In the genomic region with DNA sequence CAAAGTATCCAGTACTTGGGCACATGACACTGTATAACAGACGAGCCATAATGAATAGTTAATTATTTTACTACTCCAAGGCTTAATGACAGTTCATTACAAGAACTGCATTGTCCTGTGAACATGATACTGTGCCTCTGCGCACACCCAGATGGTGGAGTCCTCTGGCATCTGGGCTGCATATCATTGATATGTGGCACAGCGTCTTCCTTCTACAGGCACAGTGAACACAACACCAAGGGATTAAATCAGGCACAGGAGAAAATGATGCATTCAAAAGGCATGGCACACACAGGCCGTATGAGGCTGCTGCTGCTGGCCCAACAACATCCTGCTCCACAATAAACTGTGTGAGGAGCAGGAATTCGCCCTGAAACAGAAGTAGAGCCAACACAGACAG, we compare ENCODE assay signal across 21 mouse cellular contexts.
DNase-seq lines count a peak whose midpoint lies in the region; ATAC-seq and TF ChIP-seq lines count a peak whose summit lies in the region.
"Had no signal": no experiment of that assay in that cellular context is flagged by ENCODE, and none has a peak within 500 bp of the region (broad histone marks: within the 10 kb centered on the region; RNA-seq: fewer than 3 reads in every experiment).

No protein-coding gene starts in this region.

- H3K27ac ChIP-seq in hindbrain, embryonic 12.5 days: peak overlapping the region; percentile 58; the same call in 1 of the 2 replicates
- H3K27ac ChIP-seq in hindbrain, embryonic 11.5 days (ENCODE audit: low read depth, low read length): no peak overlapping the region
- peak overlapping the region; percentile 49; the same call in 1 of the 2 replicates for H3K27ac ChIP-seq in forebrain, embryonic 16.5 days (ENCODE audit: low read length)
- peak overlapping the region; percentile 67 for H3K27ac ChIP-seq in midbrain, embryonic 14.5 days (replicated peaks; ENCODE audit: low read depth, low read length)
- no peak overlapping the region for H3K27ac ChIP-seq in stomach, postnatal 0 days (replicated peaks)
- H3K27ac ChIP-seq: heart, embryonic 13.5 days; limb, embryonic 13.5 days; liver, embryonic 13.5 days had no signal

- no peak for DNase-seq in hindbrain, embryonic 11.5 days (ENCODE audit: low spot score)
- peak; percentile 60 for DNase-seq in brain, adult 2 months (ENCODE audit: low read depth, low spot score)
- peak; percentile 35 for DNase-seq in midbrain, embryonic 14.5 days
- DNase-seq in urinary bladder, postnatal 36 days (ENCODE audit: low spot score in 2 of 2): no peak
- DNase-seq in stomach, postnatal 0 days (ENCODE audit: low spot score): no peak
- DNase-seq: adrenal gland, adult 8-10 months; cerebellum, adult 18-20 months; cerebellum, postnatal 25 days; kidney, postnatal 36 days; liver, embryonic 13.5 days; lung, embryonic 14.5 days; lung, postnatal 36 days; thymus, adult 18-20 months had no signal

- no peak for TF ChIP-seq CTCF in stomach, postnatal 0 days (IDR thresholded peaks at IDR 0.05; ENCODE audit: low read depth)

- H3K4me1 ChIP-seq in hindbrain, embryonic 12.5 days: peaks cover 39% of the 10 kb centered on the region
- H3K4me1 ChIP-seq in hindbrain, embryonic 11.5 days (replicated peaks; ENCODE audit: control insufficient read depth, insufficient read depth, low read length): no peaks in the 10 kb centered on the region
- peaks cover 39% of the 10 kb centered on the region for H3K4me1 ChIP-seq in forebrain, embryonic 16.5 days (replicated peaks; ENCODE audit: control insufficient read depth, insufficient read depth, low read length)
- peaks cover 42% of the 10 kb centered on the region for H3K4me1 ChIP-seq in midbrain, embryonic 14.5 days (ENCODE audit: control insufficient read depth, insufficient read depth, low read length)
- H3K4me1 ChIP-seq in stomach, postnatal 0 days (replicated peaks; ENCODE audit: control insufficient read depth, insufficient read depth): no peaks in the 10 kb centered on the region
- H3K4me1 ChIP-seq: liver, embryonic 13.5 days had no signal

- no peaks in the 10 kb centered on the region for H3K27me3 ChIP-seq in hindbrain, embryonic 12.5 days
- H3K27me3 ChIP-seq in hindbrain, embryonic 11.5 days (ENCODE audit: control insufficient read depth, insufficient read depth, low read length): no peaks in the 10 kb centered on the region
- H3K27me3 ChIP-seq in forebrain, embryonic 16.5 days (replicated peaks; ENCODE audit: control insufficient read depth, insufficient read depth, low read length): no peaks in the 10 kb centered on the region
- H3K27me3 ChIP-seq in midbrain, embryonic 14.5 days (ENCODE audit: control insufficient read depth, insufficient read depth, low read length): no peaks in the 10 kb centered on the region
- H3K27me3 ChIP-seq in stomach, postnatal 0 days (ENCODE audit: control insufficient read depth, insufficient read depth, low read length): no peaks in the 10 kb centered on the region
- H3K27me3 ChIP-seq: heart, embryonic 13.5 days; limb, embryonic 13.5 days; liver, embryonic 13.5 days; Patski had no signal

- no peaks in the 10 kb centered on the region for H3K36me3 ChIP-seq in hindbrain, embryonic 12.5 days
- no peaks in the 10 kb centered on the region for H3K36me3 ChIP-seq in hindbrain, embryonic 11.5 days (ENCODE audit: control insufficient read depth, insufficient read depth, low read length)
- no peaks in the 10 kb centered on the region for H3K36me3 ChIP-seq in forebrain, embryonic 16.5 days (ENCODE audit: control insufficient read depth, insufficient read depth)
- no peaks in the 10 kb centered on the region for H3K36me3 ChIP-seq in midbrain, embryonic 14.5 days (ENCODE audit: control insufficient read depth, insufficient read depth, low read length)
- no peaks in the 10 kb centered on the region for H3K36me3 ChIP-seq in stomach, postnatal 0 days (ENCODE audit: control insufficient read depth, insufficient read depth, low read length)
- H3K36me3 ChIP-seq: heart, embryonic 13.5 days; liver, embryonic 13.5 days had no signal

- ATAC-seq in hindbrain, embryonic 12.5 days (ENCODE audit: low FRiP score): peak; percentile 18; the same call in 1 of the 2 replicates
- no peak for ATAC-seq in hindbrain, embryonic 11.5 days (ENCODE audit: low FRiP score)
- peak; percentile 53 for ATAC-seq in forebrain, embryonic 16.5 days
- ATAC-seq in midbrain, embryonic 14.5 days (ENCODE audit: low FRiP score, low TSS enrichment): peak; percentile 16; the same call in 1 of the 2 replicates
- no peak for ATAC-seq in inflammation-experienced regulatory T-cells, adult 6 months
- no peak for ATAC-seq in stomach, postnatal 0 days (ENCODE audit: low FRiP score, low TSS enrichment)
- ATAC-seq: CD4-positive, CD25-positive, alpha-beta regulatory T cell, adult 4 months; intestine, embryonic 16.5 days; Patski had no signal

- H3K9me3 ChIP-seq in hindbrain, embryonic 12.5 days (replicated peaks): no peaks in the 10 kb centered on the region
- no peaks in the 10 kb centered on the region for H3K9me3 ChIP-seq in hindbrain, embryonic 11.5 days (ENCODE audit: control insufficient read depth, low read length)
- H3K9me3 ChIP-seq in forebrain, embryonic 16.5 days (ENCODE audit: control insufficient read depth, low read length): no peaks in the 10 kb centered on the region
- H3K9me3 ChIP-seq in midbrain, embryonic 14.5 days (ENCODE audit: control insufficient read depth, low read length): no peaks in the 10 kb centered on the region
- H3K9me3 ChIP-seq in stomach, postnatal 0 days (ENCODE audit: control insufficient read depth, low read length): no peaks in the 10 kb centered on the region
- H3K9me3 ChIP-seq: heart, embryonic 13.5 days; limb, embryonic 13.5 days; liver, embryonic 13.5 days had no signal

- no peak overlapping the region for H3K4me3 ChIP-seq in hindbrain, embryonic 12.5 days
- H3K4me3 ChIP-seq in hindbrain, embryonic 11.5 days (ENCODE audit: low read depth, low read length): no peak overlapping the region
- no peak overlapping the region for H3K4me3 ChIP-seq in forebrain, embryonic 16.5 days (replicated peaks; ENCODE audit: low read length)
- H3K4me3 ChIP-seq in midbrain, embryonic 14.5 days (replicated peaks; ENCODE audit: low read depth, low read length): no peak overlapping the region
- no peak overlapping the region for H3K4me3 ChIP-seq in stomach, postnatal 0 days (ENCODE audit: low read depth, low read length)
- H3K4me3 ChIP-seq: heart, embryonic 13.5 days; limb, embryonic 13.5 days; liver, embryonic 13.5 days had no signal

- TF ChIP-seq EP300 in stomach, postnatal 0 days (optimal IDR thresholded peaks at IDR 0.05): no peak

- 67% methylated on average over 5 of the region's 5 CpGs for WGBS in hindbrain, embryonic 12.5 days
- 81% methylated on average over 5 of the region's 5 CpGs for WGBS in hindbrain, embryonic 11.5 days
- 9% methylated on average over 5 of the region's 5 CpGs for WGBS in forebrain, embryonic 16.5 days
- WGBS in midbrain, embryonic 14.5 days: 45% methylated on average over 5 of the region's 5 CpGs
- 82% methylated on average over 5 of the region's 5 CpGs for WGBS in stomach, postnatal 0 days

- no peak overlapping the region for H3K4me2 ChIP-seq in hindbrain, embryonic 12.5 days (replicated peaks)
- no peak overlapping the region for H3K4me2 ChIP-seq in hindbrain, embryonic 11.5 days (replicated peaks; ENCODE audit: low read depth, low read length)
- H3K4me2 ChIP-seq in forebrain, embryonic 16.5 days (ENCODE audit: low read length): no peak overlapping the region
- no peak overlapping the region for H3K4me2 ChIP-seq in midbrain, embryonic 14.5 days (ENCODE audit: low read length)
- no peak overlapping the region for H3K4me2 ChIP-seq in stomach, postnatal 0 days (replicated peaks; ENCODE audit: low read depth)
- H3K4me2 ChIP-seq: heart, embryonic 13.5 days; limb, embryonic 13.5 days; liver, embryonic 13.5 days; lung, embryonic 14.5 days had no signal

- H3K9ac ChIP-seq in hindbrain, embryonic 12.5 days: no peak overlapping the region
- no peak overlapping the region for H3K9ac ChIP-seq in hindbrain, embryonic 11.5 days (ENCODE audit: low read depth, low read length)
- no peak overlapping the region for H3K9ac ChIP-seq in forebrain, embryonic 16.5 days (replicated peaks; ENCODE audit: low read depth, low read length)
- 0 out of 2 replicates have a peak overlapping the region, but pooled peaks have one; percentile 20 for H3K9ac ChIP-seq in midbrain, embryonic 14.5 days (replicated peaks; ENCODE audit: low read length)
- no peak overlapping the region for H3K9ac ChIP-seq in stomach, postnatal 0 days (ENCODE audit: low read length)
- H3K9ac ChIP-seq: heart, embryonic 13.5 days; limb, embryonic 13.5 days; liver, embryonic 13.5 days; lung, embryonic 14.5 days had no signal

Comparison
In these comparisons a context has a peak if more than half of its experiments do, and no peak if none do; other contexts are left out.
1. ATAC-seq: peak in hindbrain, embryonic 12.5 days (single experiment), forebrain, embryonic 16.5 days (single experiment) and midbrain, embryonic 14.5 days (single experiment); none in hindbrain, embryonic 11.5 days (single experiment), inflammation-experienced regulatory T-cells, adult 6 months (single experiment) and stomach, postnatal 0 days (single experiment).
2. H3K27ac ChIP-seq: peak in hindbrain, embryonic 12.5 days (single experiment), forebrain, embryonic 16.5 days (single experiment) and midbrain, embryonic 14.5 days (single experiment); none in hindbrain, embryonic 11.5 days (single experiment) and stomach, postnatal 0 days (single experiment).
3. DNase-seq: peak in brain, adult 2 months (single experiment) and midbrain, embryonic 14.5 days (single experiment); none in hindbrain, embryonic 11.5 days (single experiment), urinary bladder, postnatal 36 days (0 of 2) and stomach, postnatal 0 days (single experiment).